Mouse (Mus musculus): ENCODE measurements at regions not wholly inside any gene's neighbourhood (a gene's known extent, or its start where the extent isn't known, plus 50 kb on each side); places are given as distances from the start of the nearest gene placed in this dataset.
A peak's percentile ranks its signal among the peaks of the same experiment; 100 is the strongest.

GRCm38 (mm10) chr10:113440818-113441217 is 512.0 kb upstream of the Atxn7l3b start:
- DNase-seq: no peak

GRCm38 (mm10) chr10:113431155-113431554 is 502.4 kb upstream of the Atxn7l3b start:
- no peak for DNase-seq

- peak; percentile 7 to 39 for DNase-seq
Measured at GRCm38 (mm10) chr10:113411250-113411813, 482.5 kb upstream of the Atxn7l3b start.

- no peak for DNase-seq
Measured at GRCm38 (mm10) chr10:113390579-113390978, 461.8 kb upstream of the Atxn7l3b start.

GRCm38 (mm10) chr10:113369232-113369631 is 440.4 kb upstream of the Atxn7l3b start:
- no peak for DNase-seq

GRCm38 (mm10) chr10:113346199-113346598 is 417.4 kb upstream of the Atxn7l3b start:
- no peak for DNase-seq
